Mouse (Mus musculus): ENCODE measurements around the gene Asb2.

The Asb2 gene

DNA sequence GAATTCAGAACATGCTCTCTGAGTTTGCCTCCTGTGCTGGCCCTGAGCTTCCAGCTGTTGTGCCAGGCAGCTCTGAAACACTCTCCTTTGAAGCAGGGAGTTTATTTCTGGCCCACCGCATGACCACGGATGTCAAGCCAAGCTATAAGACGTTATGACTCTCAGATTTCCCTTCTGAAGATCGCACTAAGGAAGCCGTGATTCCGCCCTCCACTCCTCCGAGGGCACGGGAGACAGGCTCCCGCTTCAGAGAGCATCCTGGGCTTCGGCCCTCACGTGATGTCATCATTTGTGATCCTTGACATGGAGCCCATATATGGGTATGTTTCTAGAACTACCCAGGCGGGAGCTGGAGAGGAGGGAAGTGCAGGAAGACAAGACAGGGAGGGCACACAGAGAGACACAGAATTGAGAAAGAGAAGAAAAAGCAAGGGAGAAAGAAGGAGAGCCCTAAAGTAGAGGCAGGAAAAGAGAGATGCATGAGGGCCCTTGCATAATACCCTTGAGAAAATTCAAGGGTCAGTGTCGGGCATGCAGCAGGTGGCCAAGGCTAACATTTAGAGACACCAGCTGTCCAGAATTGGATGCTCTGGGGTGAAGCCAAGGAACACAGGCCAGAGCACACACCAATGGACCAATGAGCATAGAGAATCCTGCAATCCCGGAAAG lies at the start of gene Asb2:
Gene Asb2 (minus strand): TSS at position 256 of the 669 bp plus-strand sequence.
- no peak for DNase-seq

DNA sequence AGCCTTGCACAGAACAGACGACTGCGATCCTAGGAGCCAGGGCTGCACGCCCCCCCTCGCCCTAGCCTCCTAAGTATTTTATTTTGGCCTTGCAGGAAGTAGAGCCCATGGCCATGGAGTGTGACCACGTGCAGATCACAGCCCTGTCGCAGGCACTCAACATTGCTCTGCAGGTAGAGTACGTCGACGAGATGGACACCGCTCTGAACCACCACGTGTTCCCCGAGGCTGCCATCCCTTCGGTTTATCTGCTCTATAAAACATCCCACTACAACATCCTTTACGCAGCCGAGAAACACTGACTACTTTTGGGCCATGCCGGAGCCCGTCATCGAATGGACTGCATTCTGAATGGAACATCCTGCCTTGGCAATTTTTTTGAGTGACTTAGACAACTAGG lies 48.3 kb upstream of the Asb2 start:
- DNase-seq, result no peak

DNA sequence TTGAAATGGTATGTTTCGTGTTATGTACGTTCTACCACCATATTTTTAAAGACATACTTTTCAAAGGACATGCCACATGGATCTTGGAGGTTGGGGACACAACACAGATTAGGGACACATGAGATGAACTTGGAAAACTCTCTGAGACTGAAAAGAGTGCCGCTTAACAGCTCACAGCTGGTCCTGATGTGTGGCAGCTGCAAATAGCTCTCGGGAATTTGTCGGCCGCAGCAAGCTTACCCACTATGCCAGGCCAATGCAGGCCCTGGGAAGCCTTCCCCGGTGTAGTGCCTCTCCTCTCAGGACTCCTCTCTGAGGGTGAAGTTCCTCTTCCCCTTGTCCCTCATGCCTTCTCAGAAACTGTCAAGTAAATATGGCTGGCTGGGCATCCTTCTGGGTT lies 41.0 kb upstream of the Asb2 start:
- no peak for DNase-seq

DNA sequence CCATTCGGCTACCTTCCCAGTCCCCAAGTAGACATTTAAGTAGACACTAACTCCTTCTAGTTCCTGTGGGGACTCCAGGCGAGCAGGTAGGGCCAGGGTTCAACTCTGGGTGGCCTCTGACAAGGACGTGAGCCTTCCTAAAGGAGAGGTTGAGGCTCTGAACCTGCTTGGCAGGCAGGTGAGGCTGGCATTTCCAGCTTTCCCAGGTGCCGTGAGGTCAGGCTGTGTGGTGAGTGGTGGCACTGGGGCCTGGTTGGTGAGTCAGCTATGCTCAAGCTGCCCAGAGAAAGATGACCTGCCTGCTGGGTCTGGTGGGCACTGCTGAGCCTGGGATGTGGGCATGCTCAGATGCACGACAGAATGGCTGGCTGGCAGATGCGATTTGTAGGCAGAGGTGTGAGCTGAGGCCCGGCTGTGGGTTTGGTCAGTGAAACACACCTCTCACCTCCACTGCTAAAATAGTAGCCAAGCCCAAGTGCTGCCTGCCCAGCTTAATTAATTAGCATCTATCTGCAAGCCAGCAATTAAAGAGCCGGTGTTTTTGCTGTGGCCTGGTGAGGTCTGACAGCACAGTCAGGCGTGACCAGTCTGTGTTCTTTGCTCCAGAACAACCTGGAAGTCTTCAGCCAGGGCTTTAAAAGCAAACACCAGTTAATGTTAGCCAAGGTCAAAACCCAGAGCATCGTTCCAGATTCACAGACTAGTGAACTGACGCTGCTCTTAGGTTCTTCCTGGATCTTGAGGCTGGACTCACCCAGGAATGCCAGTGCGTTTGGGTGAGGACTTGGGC lies 39.9 kb upstream of the Asb2 start:
- DNase-seq, result no peak

DNA sequence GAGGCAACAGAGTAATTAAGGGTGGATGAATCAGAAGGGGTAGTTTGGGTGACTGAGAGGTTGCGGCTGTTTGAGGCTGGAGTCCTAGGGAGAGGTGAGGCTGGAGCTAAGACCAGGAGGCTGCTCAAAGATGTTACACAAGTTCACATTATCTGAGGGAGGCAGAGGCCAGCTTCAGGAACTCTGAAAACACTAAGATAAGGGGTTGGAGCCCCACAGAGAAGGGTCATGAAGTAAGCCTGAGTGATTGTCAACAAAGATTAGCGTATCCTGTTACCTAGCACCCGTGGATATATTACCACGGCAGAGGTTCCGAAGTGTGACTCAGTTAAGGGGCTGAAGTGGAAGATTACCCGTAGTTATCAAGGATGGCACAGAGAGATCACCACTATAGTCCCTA lies 37.7 kb upstream of the Asb2 start:
- no peak for DNase-seq

DNA sequence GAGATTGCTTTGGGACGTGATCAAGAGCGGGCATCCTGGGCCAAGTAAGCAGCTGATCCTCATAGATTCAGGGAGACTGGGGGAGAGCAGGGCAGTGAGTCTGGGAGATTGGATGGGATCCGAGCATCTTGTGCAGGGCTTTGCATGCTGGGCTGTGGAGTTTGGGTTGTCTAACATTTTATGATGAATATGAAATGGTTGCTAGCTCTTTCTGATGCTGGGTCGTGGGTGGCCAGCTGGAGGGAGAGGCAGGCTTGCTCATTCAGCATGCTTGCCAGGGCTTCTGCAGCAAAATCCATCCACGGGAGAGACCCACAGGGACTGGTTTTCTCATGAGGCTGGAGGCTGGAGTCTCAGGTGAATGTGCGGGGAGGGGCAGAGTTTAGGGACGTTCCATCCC lies 35.3 kb upstream of the Asb2 start:
- DNase-seq, result no peak

DNA sequence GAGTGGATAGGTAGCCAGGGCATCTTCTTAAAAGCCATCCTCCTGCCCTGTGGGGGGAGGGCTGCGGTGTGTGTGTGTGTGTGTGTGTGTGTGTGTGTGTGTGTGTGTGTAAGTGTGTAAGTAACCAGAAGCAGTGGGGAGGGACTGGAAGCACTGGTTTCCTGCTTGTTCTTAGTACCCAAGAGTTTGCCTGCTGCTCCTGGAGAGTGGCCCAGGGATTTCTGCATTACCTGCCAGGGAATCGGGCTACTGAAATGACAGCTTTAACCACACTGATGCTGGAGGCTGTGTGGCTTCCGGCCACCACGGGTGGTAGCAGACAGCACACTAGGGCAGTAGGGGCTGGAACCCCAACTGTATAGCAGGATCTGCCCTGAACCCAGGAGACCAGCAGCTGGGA lies 34.2 kb upstream of the Asb2 start:
- DNase-seq, result no peak

DNA sequence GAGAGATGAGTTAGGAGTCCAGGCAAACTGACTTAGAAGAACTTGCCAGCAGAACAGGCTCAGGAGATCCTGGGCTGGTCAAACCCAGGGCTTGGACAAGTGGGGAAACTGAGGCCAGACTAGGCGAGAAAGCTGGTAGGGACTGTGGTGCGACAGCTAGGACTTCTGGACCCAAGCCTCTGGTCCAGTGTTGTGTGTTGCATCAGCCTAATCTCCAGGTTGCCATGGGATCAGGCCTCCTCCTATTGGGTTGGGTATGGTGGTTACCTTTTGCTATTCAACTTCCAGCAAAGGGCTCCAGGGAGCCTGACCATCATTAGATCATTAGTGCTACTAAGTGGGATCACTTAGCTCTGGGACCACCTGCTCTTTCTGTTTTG lies 33.5 kb upstream of the Asb2 start:
- DNase-seq, result no peak

DNA sequence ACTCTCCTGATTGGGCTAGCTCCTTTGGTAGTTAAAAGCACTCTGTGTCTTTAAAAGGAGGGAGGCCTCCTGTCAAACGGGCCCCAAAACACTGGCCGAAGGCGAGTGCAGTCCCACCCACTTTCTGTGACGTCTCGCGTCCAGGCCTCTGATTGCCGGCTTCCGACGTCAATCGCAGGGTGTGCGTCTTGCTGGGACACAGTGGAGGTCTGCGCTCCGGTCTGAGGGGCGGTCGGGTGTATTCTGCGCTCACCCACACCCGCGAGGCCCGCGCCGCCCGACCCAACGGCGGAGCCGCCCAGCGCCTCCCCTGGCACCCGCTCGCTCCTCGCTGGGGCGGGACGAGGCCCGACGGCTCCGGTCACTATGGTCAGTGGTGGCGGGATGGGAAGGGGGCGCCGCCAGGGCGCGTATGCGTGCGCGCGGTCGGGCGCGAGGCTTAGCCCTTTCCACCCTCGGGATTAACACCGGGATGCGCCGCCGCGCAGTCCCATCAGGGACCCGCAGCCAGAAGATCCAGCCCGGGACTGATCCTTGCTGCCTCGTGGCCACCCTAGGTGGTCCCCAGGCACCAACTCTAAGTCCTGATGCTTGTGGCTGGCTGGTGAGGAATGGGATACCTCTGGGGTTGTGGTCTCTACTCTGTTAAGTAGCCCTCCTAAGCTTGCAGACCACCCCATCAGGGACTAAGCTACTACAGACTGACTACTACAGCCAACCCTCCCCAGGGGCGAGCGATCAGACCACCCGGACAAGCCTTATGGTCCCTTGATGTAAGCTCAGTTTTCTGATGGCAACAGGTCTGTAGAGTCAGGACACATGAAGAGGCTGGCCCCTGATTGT lies 32.9 kb upstream of the Asb2 start, which contains the start of gene Otub2:
Gene Otub2 (plus strand): TSS at position 178 of the 843 bp plus-strand sequence.
- peak; percentile 93 for DNase-seq

DNA sequence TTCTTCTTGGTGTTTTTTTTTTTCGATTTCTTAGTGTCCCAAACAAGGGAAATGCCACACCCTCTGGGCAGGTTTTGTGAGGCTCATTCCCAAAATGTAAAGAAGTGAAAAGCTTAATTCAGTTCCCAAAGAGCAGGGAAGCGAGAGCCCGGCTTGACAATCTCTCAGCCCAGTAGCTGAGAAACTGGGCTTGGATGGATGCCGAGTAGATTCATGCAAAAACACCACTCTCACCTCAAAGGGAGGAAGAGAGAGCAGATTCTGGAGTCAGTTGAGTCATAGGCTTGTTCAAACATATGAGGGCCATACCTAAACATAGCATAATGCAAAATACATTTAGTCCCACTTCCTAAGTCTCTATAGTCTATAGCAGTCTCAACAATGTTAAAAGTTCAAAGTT lies 24.4 kb upstream of the Asb2 start:
- DNase-seq, result no peak

DNA sequence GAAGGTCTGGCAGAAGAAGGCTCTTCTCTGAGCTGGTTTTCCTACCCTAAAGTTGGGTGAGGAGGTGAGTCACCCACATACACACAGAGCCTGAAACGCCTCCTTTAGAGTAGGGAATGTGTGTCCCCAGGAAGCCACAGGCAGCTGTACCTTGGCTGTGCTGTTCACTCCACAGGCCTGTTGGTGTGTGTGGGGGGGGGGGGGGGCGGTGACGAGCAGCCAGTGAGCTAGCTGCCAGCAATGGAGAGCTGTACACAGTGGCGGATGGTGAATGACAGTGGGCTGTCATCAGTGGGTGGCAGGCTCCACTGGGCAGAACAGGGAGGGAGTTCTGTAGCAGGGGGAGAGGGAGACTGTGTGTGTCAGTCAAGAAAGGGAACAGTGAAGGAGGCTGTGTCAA lies 21.0 kb upstream of the Asb2 start:
- no peak for DNase-seq

DNA sequence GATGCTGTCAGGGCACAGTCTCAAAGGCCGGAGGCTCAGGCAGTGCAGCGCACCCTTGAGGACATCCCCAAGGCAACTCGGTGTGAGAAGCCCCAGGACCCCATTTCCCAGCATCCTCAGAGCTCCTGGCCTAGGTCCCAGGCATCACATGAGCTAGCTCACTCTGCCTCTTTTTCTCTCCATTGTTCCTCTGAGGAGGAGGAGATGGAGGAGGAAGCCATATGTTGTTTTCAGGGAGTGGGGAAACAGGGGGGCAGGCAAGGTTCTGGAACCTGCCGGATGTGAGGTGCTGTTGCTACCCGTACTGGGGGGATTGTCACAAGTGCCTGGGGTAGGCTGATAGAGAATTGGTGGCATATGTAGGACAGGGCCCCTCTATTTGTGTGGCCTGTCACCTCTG lies 20.3 kb upstream of the Asb2 start:
- no peak for DNase-seq

DNA sequence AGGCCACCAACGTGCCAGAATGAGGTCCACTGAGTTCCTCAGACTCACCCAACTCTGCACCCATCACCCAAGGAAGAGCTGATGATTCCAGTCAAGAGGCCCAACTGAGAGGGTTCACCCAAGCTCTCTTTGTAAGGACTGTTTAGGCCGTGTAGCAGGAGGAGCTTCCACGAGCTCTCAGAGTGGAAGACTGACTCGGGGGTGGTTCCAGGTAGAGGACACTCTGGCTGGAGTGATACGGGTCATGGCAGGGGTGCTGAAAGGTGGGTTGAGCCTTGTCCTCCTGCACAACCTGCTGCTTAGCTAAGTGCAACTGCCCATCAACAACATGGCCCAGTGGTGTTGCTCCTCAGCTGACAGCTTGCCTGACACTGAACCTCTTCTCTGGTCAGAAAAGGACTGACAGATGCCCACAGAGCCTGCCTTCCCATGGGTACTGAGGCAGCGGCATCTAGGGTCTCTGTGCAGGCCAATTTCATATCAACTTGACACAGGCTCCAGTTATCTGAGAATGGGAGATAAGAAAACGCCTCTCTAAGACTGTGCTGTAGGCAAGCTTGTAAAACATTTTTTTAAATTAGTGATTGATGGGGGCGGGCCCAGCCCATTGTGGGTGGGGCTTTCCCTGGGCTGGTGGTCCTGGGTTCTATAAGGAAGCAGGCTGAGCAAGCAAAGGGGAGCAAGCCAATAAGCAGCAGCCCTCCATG lies 17.9 kb upstream of the Asb2 start:
- DNase-seq, result no peak

DNA sequence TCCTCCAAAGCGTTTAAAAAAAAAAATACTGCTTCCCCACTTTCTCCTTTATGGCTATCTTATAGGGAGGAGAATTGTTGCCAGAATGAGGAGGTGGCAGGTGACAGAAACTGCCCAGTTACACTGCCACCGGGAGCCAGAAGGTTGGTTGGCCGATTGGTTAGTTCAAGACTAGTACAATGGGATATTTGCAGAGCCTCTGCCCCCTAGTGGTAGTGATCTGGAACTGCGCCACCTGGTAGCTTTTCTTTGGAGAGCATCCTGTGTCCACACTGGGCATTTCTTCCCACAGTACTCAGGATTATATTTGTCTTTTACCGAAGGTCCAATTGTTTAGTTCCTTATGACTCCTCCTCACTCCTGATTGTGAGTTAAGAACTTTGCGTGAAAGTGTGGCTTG lies 15.9 kb upstream of the Asb2 start:
- DNase-seq, result peak; percentile 71

DNA sequence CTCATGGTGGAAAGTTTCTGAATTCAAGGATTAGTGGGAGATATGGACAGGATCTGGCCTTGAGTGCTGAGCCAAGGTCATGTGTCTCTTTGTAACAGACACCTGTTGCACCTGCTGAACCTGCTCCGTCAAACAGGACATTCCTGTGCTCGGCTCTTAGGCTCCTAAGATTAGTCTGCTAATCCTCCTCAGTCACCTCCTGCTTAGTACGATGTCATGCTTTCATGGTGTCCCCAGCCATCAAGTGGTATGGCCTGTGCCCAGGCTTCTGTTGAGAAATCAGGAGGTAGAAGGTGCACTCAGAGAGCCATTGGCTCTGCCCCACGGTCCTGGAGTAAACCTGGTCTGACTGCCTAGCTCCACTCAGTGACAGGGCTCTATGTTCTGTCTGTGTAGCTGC lies 15.1 kb upstream of the Asb2 start:
- no peak for DNase-seq

DNA sequence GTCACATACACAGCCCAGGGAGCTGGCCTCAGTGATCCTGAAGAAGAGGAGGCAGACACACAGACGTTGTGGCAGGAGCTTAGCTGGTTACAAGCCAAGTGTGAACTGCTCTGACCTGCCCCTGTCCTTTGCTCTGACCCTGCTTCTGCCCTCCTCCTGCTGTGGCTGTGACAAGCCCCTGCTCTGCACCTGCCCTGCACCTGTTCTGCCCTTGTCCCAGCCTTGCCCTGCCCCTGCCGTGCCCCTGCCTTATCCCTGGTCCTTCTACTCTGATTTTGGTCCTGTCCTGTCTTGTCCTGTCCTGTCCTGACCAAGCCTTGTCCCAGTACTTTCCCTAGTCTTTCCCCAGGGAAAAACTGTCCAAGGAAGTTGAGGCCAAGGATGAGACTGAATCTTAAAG lies 13.0 kb upstream of the Asb2 start:
- no peak for DNase-seq

DNA sequence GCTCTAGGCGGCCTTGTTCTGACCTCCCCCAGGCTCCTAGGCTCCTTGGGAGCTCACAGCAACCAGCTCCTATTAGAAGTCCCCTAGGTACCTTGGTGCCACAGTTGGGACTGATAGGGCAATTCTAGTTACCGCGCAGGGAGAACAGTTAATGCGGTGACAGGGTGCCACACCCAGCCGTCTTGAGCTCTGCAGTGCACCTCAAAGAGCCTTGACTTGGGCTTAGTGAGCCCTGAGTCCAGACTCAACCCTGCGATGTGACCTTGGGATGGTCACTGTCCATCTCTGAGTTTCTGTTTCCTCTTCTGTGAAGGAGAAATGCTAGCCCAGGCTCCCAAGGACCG lies 12.5 kb upstream of the Asb2 start:
- DNase-seq, result no peak

DNA sequence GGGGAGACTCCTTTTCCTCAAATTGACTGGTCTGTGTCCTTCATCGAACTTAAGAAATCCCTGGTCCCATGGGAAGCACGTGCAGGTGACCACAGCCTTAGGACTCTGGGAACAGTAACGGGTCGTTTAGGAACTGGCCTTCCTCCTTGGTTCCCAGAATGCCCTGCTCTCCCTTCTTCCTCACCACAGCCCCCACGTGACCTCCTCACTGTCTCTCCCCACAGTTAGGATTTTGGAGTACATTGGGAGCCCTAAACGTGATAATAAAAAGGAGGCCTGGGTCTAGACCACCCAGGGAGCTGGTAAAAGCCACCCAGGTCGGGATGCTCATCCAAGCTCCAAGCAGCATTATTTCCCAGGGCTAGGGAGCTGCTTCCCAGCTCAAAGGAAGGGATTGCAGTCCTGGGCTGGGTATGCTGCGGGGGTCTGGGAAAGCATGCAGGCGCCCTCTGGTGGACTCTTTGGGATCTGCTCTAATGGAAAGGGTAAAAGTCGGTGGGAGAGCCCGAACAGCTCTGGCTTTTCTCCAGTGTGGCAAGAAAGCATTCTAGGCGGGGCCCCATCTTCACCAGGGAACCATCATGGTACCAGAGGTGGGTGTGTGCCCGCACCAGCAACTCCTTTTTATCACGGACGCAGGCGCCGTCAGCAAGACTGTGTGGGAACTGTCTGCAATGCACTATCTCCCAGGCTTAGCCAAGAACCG lies 12.0 kb upstream of the Asb2 start:
- peak; percentile 79 for DNase-seq

DNA sequence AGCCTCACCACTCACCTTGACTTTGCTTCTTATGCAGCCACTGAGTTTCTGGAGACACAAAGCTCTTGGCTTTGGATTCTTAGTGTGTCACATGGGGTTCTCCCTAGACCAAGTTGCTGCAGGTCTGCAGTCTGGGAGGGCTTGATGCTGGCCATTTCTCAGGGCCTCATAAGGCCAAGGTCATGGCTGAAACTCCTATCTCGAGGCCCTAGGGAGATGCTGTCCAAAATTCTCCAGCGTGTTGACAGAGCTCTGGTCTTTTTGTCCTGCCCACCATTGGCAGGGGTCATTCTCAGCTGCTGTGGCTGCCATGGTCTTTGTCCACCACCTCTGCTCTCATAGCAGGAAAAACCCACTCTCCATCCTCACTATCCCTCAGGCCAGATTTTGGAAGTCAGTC lies 11.4 kb upstream of the Asb2 start:
- no peak for DNase-seq

DNA sequence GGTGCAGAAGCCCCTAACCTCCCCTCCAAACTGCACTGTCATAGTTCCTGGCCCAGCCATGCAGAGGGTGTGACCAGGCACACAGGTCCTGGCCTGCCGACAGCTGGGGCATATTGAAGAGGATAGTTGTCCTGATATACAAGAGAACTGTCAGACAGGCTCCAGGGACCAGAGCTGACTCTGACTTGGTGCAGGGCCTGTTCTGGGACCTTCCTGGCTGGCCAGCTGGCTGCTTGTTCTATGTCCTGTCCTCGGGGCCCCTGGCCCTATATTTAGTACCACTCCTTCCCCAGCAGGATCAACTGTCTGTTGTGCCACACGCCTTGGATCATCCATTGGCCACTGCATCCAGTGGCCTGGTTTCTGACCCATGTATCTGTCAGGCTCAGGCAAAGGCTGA lies 6.5 kb upstream of the Asb2 start:
- no peak for DNase-seq

DNA sequence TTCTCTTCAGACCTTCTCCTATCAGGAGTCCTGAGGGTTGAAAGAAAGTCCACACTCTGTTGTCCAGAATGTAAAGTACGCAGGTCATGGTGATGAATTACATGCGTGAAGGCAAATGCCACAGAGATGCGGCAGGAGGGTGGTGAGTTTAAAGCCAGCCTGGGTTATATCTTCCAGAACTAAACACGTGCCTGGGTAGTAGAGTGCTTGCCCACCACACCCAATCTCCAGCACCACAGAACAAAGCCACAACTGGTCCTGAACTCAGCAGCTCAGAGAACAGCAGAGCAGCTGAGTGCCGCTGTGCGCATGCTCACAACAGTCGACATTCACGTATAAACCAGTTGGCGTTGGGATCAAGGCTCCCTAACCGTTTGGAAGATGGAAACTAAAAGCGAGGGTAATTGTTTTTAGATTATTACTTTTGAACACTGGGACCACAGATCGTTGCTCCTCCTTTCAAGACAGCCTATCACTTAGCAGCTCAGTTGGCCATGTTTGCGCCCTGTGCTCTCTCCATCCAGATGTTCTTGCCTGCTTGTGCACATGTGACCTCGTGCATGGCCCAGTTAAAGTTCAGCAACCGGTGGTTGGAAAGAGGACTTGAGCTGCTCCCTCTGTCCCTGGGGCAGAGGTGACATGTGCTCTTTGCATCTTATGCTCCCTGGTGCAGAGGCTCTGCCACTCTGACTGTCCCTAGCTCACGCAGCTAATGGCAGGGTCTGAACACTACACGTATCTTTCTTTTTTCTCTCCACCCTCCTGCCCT lies 5.9 kb upstream of the Asb2 start:
- DNase-seq, result no peak

DNA sequence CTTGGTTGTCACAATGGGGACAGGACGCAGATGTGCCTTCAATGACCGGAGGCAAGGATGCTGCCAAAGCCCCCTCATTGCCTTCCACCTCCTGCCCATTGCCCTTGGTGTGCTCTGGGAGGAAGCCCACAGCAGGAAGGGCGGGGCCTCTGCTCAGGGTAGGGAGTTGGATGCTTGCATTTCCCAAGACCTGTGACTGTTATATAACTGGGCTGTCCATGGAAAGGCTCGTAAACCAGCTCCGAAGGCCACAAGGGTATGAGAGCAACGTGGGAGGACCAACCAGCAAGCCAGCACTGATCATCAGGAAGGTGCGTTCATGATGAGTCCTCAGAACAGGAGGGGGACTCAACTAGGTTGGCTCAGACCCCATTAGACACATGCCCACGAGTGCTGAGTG lies 5.0 kb upstream of the Asb2 start:
- no peak for DNase-seq

Measured in thymus, postnatal 14 days (tissue).